Mouse (Mus musculus): ENCODE data around the gene Sprr2k. TPM values are rescaled to one million over a fixed set of nuclear protein-coding genes. Genes with fewer than 3 reads are reported as not detected.

Gene Sprr2k
- not detected for total RNA-seq (2023)

GRCm38 (mm10) chr3:92432282-92432681 is at the start of gene Sprr2k:
Sprr2k (plus strand) TSS chr3:92432582.

GRCm38 (mm10) chr3:92385385-92385784 is 47.0 kb upstream of the Sprr2k start, which contains the start of gene Sprr2h:
Sprr2h (plus strand) TSS chr3:92385685.

GRCm38 (mm10) chr3:92407691-92408090 is 24.7 kb upstream of the Sprr2k start, which contains the start of gene Sprr2i:
Sprr2i (plus strand) TSS chr3:92407991.

GRCm38 (mm10) chr3:92417782-92418181 is 14.6 kb upstream of the Sprr2k start, which contains the start of gene Sprr2j-ps:
Sprr2j-ps (plus strand) TSS chr3:92418082.

GRCm38 (mm10) chr3:92429323-92429722 is 3.1 kb upstream of the Sprr2k start, which contains the start of gene Gm9774:
Gm9774 (minus strand) TSS chr3:92429423.

GRCm38 (mm10) chr3:92438689-92439088 is 6.3 kb downstream of the Sprr2k start, which contains the start of gene Sprr1b:
Sprr1b (minus strand) TSS chr3:92438789.

GRCm38 (mm10) chr3:92458620-92459019 is 26.2 kb downstream of the Sprr2k start, which contains the start of gene Sprr3:
Sprr3 (minus strand) TSS chr3:92458720.

Other genes starting within 250 kb of the Sprr2k start
- gene Sprr2a1, start 216.8 kb upstream of the Sprr2k start, total RNA-seq (2023) = not detected
- not detected for gene Sprr2a2, start 216.7 kb upstream of the Sprr2k start, total RNA-seq (2023)
- gene Sprr2a3, start 147.2 kb upstream of the Sprr2k start, total RNA-seq (2023) = not detected
- not detected for gene Sprr2b, start 116.0 kb upstream of the Sprr2k start, total RNA-seq (2023)
- not detected for gene Sprr2d, start 93.4 kb upstream of the Sprr2k start, total RNA-seq (2023)
- gene Sprr2e, start 80.4 kb upstream of the Sprr2k start, total RNA-seq (2023) = not detected
- not detected for gene Sprr2f, start 67.4 kb upstream of the Sprr2k start, total RNA-seq (2023)
- not detected for gene Sprr2h, start 46.9 kb upstream of the Sprr2k start, total RNA-seq (2023)
- gene Sprr2i, start 24.6 kb upstream of the Sprr2k start, total RNA-seq (2023) = not detected
- not detected for gene Sprr2j-ps, start 14.5 kb upstream of the Sprr2k start, total RNA-seq (2023)
- gene Gm9774, start 3.2 kb upstream of the Sprr2k start, total RNA-seq (2023) = 4.4 TPM
- not detected for gene Sprr1b, start 6.2 kb downstream of the Sprr2k start, total RNA-seq (2023)
- gene Sprr3, start 26.1 kb downstream of the Sprr2k start, total RNA-seq (2023) = not detected
- gene Sprr1a, start 53.3 kb downstream of the Sprr2k start, total RNA-seq (2023) = not detected
- not detected for gene Sprr4, start 67.9 kb downstream of the Sprr2k start, total RNA-seq (2023)
- gene 2310046K23Rik, start 101.9 kb downstream of the Sprr2k start, total RNA-seq (2023) = not detected
- not detected for gene Ivl, start 141.2 kb downstream of the Sprr2k start, total RNA-seq (2023)
- gene Smcp, start 156.4 kb downstream of the Sprr2k start, total RNA-seq (2023) = not detected
- gene 2210017I01Rik, start 174.9 kb downstream of the Sprr2k start, total RNA-seq (2023) = not detected
- not detected for gene Lce6a, start 189.1 kb downstream of the Sprr2k start, total RNA-seq (2023)
- gene Lce1a1, start 215.7 kb downstream of the Sprr2k start, total RNA-seq (2023) = not detected
- gene Lce1b, start 224.3 kb downstream of the Sprr2k start, total RNA-seq (2023) = not detected
- gene Lce1a2, start 237.7 kb downstream of the Sprr2k start, total RNA-seq (2023) = not detected
- gene Lce1c, start 246.7 kb downstream of the Sprr2k start, total RNA-seq (2023) = not detected

Data from CD4-positive naive resting alpha-beta T cell, adult 57 days (primary cell).